Mouse (Mus musculus) C2C12 (cell line): Measurements from ENCODE around the gene Kpnb1.

ENCODE experiments used
- CEBPB ChIP-seq: IDR thresholded peaks from one replicate; pipeline ENCODE4 v1.6.1; 2011; ENCODE audit warnings: low read depth, mild to moderate bottlenecking, control low read depth, moderate library complexity
- CTCF ChIP-seq: IDR thresholded peaks from one replicate; pipeline ENCODE4 v1.5.1; 2011; ENCODE audit not compliant: control insufficient read depth, insufficient read depth, insufficient read length
- FOSL1 ChIP-seq: IDR thresholded peaks from one replicate; pipeline ENCODE4 v1.8.0; 2011; ENCODE audit warnings: mild to moderate bottlenecking, low read length; ENCODE audit not compliant: poor library complexity, insufficient read depth, severe bottlenecking
- MAX ChIP-seq: IDR thresholded peaks from one replicate; pipeline ENCODE4 v1.6.1; 2011; ENCODE audit warnings: mild to moderate bottlenecking, control low read depth
- MYOD1 ChIP-seq: IDR thresholded peaks from one replicate; pipeline ENCODE4 v1.6.1; 2011; ENCODE audit warnings: low read depth; ENCODE audit not compliant: control insufficient read depth, insufficient read length
- MYOG ChIP-seq: IDR thresholded peaks from one replicate; pipeline ENCODE4 v1.6.1; 2011; ENCODE audit not compliant: control insufficient read depth, insufficient read length; ENCODE audit errors: extremely low read depth
- USF1 ChIP-seq: IDR thresholded peaks from one replicate; pipeline ENCODE4 v1.6.1; 2011; ENCODE audit warnings: low read depth, mild to moderate bottlenecking, control low read depth, moderate library complexity

DNA sequence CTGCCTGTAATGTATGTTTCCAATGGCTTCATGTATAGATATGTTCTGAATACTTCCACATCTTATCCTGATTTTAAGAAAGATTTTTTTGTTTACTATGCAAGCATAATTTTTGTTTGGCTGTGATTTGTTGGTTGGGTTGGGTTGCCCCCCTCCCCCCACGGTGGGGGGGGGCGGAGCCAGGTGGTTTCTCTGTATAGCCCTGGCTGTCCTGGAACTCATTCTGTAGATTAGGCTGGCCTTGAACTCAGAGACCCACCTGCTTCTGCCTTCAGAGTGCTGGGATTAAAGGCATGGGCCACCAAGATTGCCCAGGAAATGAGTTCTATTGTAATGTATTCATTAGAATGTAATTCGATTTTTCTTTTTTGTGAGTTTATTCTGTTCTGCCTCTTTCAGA is 1.6 kb upstream of the Kpnb1 start:
- TF ChIP-seq MAX (no peak), CTCF (no peak), USF1 (no peak), MYOG (no peak), CEBPB (no peak), FOSL1 (no peak), MYOD1 (no peak)
